Mouse (Mus musculus) adipose tissue, adult 10 weeks (tissue): ENCODE results near the gene Klf5. TPM values are rescaled to one million over a fixed set of nuclear protein-coding genes. Genes with fewer than 3 reads are reported as not detected.

Experiments used
- polyA plus RNA-seq: library from polyadenylated mRNA; stranded (reverse); fragments of 350-450 nt; fragmentation: Illumina TruSeq; extraction: RNeasy Lipid Tissue Mini Kit (QIAGEN cat#74804); gene quantifications from one replicate; pipeline ENCODE4 v1.2.3, GENCODE M21; 2014; ENCODE audit warnings: low read depth, low replicate concordance

Klf5 gene
- 1.4 TPM for polyA plus RNA-seq

GRCm38 (mm10) chr14:99298385-99299021 lies at the start of gene Klf5:
Klf5 (plus strand) TSS chr14:99298691.

Other genes with a start within 250 kb of the Klf5 start
- gene Pibf1, start 199.3 kb upstream of the Klf5 start, polyA plus RNA-seq, result 9.7 TPM
- gene Dis3, start 198.9 kb upstream of the Klf5 start, polyA plus RNA-seq, result 14.8 TPM